Mouse (Mus musculus): ENCODE measurements around the gene Rae1. TPM values are rescaled to one million over a fixed set of nuclear protein-coding genes. Genes with fewer than 3 reads are reported as not detected.

Rae1 gene
- polyA plus RNA-seq, 1 experiment = 119 TPM

DNA sequence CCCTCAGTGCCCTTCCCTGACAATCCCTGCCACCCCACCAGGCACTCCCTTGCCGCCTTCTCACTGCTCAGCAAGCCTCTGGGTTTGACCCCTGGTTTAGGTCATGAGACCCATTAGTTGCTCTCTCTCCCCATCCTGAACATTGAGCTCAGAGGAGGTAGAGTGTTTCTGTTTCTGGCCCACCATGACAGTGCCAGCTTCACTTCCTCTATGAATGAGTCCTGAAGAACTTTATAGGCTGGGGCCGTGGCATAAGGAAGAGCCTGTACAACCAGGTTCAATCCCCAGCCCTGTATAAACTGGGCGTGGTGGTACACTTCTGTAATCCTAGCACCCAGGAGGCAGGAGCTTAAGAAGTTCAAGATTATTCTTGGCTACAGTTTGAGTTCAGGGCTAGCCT is 40.9 kb downstream of the Rae1 start:
- no peak for DNase-seq (ENCODE audit: low read depth)
- no peak for TF ChIP-seq CTCF (IDR thresholded peaks at IDR 0.05; ENCODE audit: borderline replicate concordance, extremely low read depth, insufficient read depth, insufficient read length)
- TF ChIP-seq POLR2A (IDR thresholded peaks at IDR 0.05; ENCODE audit: borderline replicate concordance, extremely low read depth, insufficient read depth, insufficient read length, poor library complexity, severe bottlenecking) = no peak

DNA sequence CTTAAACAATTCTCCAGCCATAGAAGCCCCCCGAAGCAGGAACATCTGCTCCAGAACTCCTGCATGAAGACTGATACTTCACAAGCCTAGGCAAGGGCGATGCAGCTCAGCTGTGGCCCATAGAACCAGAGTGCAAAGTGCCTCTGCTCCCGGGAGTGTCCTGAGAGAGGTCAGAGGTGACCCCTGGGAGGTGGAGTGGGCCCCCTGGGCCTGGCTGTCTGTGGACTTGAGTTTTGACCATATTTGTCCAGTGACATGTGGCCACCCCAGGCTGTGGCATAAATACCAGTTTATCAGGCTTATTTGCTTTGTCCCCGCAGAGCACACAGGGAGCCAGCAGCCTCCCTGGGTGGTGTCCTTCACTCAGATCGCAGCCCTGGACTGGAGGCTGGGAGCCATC is 41.3 kb downstream of the Rae1 start:
- TF ChIP-seq CTCF (IDR thresholded peaks at IDR 0.05; ENCODE audit: borderline replicate concordance, extremely low read depth, insufficient read depth, insufficient read length) (no peak), POLR2A (IDR thresholded peaks at IDR 0.05; ENCODE audit: borderline replicate concordance, extremely low read depth, insufficient read depth, insufficient read length, poor library complexity, severe bottlenecking) (no peak)
- no peak for DNase-seq (ENCODE audit: low read depth)

DNA sequence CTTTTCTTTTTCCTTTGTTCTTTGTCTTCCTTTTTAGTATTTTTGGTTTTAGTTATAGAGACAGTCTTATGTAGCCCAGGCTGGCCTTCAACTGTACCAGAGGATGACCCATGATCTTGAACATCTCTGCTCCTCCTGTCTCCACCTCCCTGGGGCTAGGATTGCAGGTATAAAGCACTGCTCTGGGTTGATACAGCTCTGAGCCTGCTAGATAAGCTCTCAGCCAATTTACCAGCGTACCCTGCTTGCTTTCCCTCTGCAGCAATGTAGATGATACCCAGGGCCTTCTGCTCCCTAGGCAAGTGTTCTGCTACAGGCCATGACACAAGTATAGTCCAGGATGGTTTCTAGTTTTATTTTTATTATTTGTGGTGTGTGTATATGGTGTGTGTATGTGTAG is 42.0 kb downstream of the Rae1 start:
- no peak for DNase-seq (ENCODE audit: low read depth)
- no peak for TF ChIP-seq POLR2A (IDR thresholded peaks at IDR 0.05; ENCODE audit: borderline replicate concordance, extremely low read depth, insufficient read depth, insufficient read length, poor library complexity, severe bottlenecking)
- TF ChIP-seq CTCF (IDR thresholded peaks at IDR 0.05; ENCODE audit: borderline replicate concordance, extremely low read depth, insufficient read depth, insufficient read length) = no peak

DNA sequence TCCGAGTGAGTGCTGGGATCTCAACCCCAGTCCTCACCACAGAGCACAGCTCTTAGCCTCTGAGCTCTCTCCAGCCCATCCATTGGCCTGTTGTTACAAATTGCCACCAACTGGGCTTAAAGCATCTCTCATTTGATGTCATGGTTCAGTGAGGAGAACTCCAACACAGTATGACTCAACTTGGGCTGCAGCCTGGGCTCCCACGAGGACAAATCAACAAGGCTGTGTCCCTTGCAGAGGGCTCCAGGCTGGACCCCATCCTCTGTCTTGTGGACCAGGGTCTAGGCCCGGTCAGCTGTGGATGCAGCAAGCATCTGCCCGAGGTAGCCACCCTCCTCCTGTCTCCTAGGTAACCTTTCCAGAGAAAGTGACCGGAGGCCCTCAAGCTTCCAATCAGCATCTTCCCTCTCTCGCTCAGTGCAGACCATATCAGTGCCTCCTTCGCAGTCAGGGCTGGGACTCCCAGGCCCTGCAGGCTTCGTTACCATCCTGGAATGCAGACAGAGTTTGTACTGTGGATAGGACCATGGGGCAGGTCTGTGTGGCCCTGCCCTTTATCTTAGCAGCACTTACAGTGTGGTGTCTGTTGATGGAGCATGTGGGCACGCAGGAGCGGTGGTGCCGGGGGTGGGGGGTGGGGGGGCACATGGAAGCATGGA is 42.7 kb downstream of the Rae1 start:
- no peak for DNase-seq (ENCODE audit: low read depth)
- no peak for TF ChIP-seq CTCF (IDR thresholded peaks at IDR 0.05; ENCODE audit: borderline replicate concordance, extremely low read depth, insufficient read depth, insufficient read length)
- TF ChIP-seq POLR2A (IDR thresholded peaks at IDR 0.05; ENCODE audit: borderline replicate concordance, extremely low read depth, insufficient read depth, insufficient read length, poor library complexity, severe bottlenecking) = no peak

DNA sequence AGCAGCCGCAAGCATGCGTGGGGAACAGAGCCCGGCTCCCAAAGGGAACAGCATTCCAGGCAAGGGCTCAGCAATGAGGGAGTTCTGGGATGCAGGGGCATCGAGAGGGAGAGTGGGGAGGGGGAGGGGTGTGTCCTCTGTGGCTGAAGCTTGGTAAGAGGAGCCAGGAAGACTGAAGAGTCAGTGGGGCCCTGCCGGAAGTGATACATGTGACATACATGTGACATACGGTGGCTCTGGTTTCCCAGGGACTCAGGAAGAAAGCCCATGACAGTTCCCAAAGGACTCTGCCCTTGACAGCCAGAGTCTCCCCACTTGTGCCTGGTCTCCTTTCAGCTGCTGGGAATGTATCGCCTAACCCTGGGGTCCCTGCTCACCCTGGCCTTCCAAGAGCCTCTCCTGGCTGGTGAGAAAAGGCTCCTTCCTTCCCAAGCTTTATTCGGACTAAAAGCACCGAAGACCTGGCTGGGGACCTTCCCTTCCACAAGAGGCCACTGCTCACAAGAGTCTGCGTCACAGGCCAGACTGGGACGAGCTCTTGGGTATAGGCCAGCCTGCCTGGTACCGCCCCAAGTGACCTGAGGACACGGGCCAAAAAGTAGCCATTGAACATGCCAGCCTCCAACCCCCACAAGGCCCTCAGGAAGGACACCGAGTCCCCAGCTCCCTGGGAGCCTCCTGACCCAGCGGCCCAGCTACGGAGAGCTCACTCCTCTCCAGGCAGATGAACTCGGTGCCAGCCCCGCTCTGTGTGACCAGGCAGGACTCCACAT is 44.5 kb downstream of the Rae1 start:
- no peak for DNase-seq (ENCODE audit: low read depth)
- TF ChIP-seq POLR2A (IDR thresholded peaks at IDR 0.05; ENCODE audit: borderline replicate concordance, extremely low read depth, insufficient read depth, insufficient read length, poor library complexity, severe bottlenecking) (no peak), CTCF (IDR thresholded peaks at IDR 0.05; ENCODE audit: borderline replicate concordance, extremely low read depth, insufficient read depth, insufficient read length) (no peak)

DNA sequence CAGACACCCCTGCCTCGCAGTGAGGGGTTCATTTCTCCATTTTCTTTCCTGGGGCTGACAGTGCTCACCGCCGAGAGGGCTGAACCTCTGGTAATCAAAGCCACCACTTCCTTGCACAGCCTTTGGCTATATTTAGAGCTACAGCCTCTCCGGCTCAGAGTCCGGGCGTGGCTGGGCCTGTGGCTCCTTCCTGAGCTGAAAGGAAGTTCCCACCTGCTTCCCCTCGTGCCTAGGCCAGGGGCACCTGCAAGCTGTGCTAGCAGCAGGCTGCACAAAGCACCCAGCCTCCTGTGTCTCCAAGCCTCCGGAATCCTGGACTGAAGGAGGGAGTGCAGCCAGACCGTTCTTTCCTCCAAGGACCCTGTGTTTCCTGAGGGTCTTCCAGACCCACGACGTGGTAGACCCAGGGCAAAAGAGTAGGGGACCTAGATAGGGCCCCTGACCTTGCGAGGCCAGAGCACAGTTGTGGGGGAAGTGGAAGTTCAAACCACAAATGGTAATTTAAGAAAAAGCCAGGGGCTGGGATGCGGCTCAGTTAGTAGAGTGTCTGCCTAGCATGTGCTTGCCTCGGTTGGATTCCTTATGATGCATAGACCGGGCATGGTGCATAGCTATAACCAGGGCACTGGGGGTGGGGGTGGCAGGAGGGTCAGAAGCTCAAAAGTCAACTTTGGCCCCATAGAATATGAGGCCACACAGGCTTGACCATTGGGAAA is 46.8 kb downstream of the Rae1 start:
- TF ChIP-seq CTCF (IDR thresholded peaks at IDR 0.05; ENCODE audit: borderline replicate concordance, extremely low read depth, insufficient read depth, insufficient read length) (no peak), POLR2A (IDR thresholded peaks at IDR 0.05; ENCODE audit: borderline replicate concordance, extremely low read depth, insufficient read depth, insufficient read length, poor library complexity, severe bottlenecking) (no peak)
- no peak for DNase-seq (ENCODE audit: low read depth)

DNA sequence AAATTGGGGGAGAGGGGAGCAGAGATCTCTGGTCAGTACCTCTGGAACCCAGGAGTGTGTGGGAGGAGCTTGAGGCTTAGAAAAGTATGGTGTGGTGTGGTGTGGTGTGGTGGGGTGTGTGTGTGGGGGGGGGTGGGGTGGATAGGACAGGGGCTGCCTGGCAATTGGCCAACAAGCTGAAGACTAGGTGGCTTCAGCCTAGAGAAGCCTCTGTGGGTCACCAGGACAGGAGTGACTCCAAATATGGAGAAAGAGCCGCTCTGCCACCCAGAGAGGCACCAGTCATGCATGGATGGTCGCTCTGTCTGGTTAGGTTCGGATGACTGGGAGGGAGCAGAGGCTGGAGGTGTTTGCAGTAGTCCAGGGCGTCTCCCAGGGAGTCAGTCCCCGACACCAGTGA is 47.6 kb downstream of the Rae1 start:
- TF ChIP-seq CTCF (IDR thresholded peaks at IDR 0.05; ENCODE audit: borderline replicate concordance, extremely low read depth, insufficient read depth, insufficient read length) = no peak
- no peak for TF ChIP-seq POLR2A (IDR thresholded peaks at IDR 0.05; ENCODE audit: borderline replicate concordance, extremely low read depth, insufficient read depth, insufficient read length, poor library complexity, severe bottlenecking)
- DNase-seq (ENCODE audit: low read depth) = no peak

DNA sequence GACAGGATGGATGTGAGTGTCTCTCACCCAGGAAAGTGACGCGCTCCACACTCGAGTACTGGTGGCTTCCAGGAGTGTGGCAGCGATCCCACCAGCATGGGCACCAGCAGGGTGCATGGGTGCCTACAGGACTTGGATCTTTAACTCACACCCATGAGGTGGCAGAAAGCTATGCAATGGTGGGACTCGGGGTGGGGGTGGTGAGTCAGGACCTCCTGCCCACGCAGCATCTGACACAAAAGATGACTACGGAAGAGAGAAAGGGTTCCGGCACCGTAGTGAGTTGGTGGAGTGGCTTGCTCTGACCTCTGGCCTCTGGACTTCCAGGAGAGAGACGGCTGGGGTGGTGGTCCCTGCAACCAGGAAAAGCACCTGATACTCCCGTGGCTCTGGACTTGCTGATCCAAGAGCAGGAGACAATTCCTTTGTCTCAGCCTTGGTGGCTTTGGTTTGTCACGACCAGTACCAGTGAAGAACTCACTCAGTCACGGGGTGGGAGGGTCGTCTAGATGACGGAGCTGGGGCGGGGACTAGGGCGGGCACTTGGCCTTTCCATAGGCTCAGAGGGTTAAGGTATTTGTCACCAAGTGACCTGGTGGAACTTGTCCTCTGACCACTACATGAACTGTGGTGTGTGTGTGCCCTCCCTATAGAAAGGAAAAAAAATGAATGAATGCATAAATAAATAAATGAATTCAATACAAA is 48.3 kb downstream of the Rae1 start:
- TF ChIP-seq CTCF (IDR thresholded peaks at IDR 0.05; ENCODE audit: borderline replicate concordance, extremely low read depth, insufficient read depth, insufficient read length) (no peak), POLR2A (IDR thresholded peaks at IDR 0.05; ENCODE audit: borderline replicate concordance, extremely low read depth, insufficient read depth, insufficient read length, poor library complexity, severe bottlenecking) (no peak)

DNA sequence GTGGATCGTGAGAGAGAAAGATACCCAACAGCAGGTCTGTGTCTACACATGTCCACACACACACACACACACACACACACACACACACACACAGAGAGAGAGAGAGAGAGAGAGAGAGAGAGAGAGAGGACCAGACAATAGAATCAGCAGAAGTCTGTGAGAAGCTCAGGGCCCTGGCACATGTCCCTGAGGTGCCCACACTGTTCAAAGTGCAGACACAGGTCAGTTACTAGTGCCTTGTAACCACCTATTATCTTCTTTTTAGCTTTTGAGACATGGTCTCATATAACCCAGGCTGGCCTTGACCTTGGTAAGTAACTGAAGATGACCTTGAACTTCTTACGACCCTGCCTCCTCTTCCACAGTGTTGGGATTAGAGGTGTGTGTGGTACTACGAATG is 49.3 kb downstream of the Rae1 start:
- no peak for TF ChIP-seq POLR2A (IDR thresholded peaks at IDR 0.05; ENCODE audit: borderline replicate concordance, extremely low read depth, insufficient read depth, insufficient read length, poor library complexity, severe bottlenecking)
- TF ChIP-seq CTCF (IDR thresholded peaks at IDR 0.05; ENCODE audit: borderline replicate concordance, extremely low read depth, insufficient read depth, insufficient read length) = no peak
- DNase-seq (ENCODE audit: low read depth) = no peak

More for the DNA sequence above, 48.3 kb downstream of the Rae1 start:
- no peak for DNase-seq (ENCODE audit: low read depth)

DNA sequence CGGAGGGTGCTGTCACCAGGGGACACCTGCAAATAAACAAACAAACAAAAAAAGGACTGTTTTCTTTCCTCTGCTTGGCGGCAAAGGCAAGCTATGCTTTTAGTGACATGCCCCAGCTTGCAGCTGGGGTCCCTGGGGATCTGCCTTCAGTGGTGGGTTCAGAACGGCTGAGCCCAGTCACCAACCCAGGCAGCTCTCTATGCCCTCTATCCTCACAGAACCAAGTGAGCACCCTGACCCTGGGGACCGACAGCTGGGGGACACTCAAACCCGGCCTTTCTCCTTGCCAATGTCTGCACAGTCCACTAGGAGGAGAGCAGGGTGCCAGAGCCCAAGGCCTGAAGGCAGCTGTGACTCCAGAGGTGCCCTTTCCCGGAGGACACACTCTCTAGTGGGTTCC is 49.9 kb downstream of the Rae1 start:
- no peak for TF ChIP-seq POLR2A (IDR thresholded peaks at IDR 0.05; ENCODE audit: borderline replicate concordance, extremely low read depth, insufficient read depth, insufficient read length, poor library complexity, severe bottlenecking)
- no peak for TF ChIP-seq CTCF (IDR thresholded peaks at IDR 0.05; ENCODE audit: borderline replicate concordance, extremely low read depth, insufficient read depth, insufficient read length)
- DNase-seq (ENCODE audit: low read depth) = no peak

Data from brain, embryonic 14.5 days (tissue).